Mouse (Mus musculus): ENCODE results near the gene Zfp467. TPM values are rescaled to one million over a fixed set of nuclear protein-coding genes. Genes with fewer than 3 reads are reported as not detected.

Gene Zfp467
- total RNA-seq, 2 experiments from 2014 or later, result 10.2 to 11.3 TPM

DNA sequence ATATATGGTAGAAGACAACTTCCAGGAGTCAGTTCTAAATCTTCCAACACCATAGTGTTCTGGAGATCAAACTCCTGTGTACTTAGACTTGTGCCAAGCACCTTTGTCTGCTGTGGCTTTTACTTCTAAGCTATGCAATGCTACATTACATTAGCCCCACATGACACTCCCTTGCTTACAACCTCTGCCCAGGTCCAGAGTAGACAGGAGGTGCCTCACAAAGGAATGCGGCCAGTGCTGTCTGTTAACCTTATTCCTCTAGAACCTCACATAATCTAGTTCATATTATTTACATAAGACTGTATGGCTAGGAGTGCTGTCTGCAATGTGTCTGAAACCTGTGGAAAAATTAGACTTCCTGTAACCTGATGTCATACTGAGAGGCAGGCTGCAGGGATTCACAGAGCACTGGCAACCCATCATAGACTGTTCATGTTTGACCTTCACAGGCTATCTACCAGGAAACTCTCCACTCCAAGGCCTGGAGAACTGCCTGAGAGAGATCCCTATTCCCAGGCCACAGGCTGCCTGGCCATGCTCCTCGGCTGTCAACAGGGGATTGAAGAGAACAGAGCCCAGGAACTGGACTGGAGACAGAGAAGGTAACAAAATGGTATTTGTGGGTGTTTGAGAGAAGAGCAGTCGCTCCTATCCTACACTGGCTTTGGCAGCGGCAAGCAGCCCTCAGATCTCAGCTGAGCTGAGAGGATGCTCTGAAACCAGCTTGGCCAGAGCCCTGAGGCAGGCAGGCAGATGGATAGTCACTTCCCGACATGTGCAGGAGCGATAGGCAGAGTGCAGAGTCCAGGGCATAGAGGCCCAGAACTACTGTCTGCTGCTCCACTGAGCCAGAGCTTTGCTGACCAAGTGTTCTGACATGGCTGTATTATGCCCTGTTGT, 34.2 kb downstream of the Zfp467 start:
- peak; percentile 58 to 70 for DNase-seq

DNA sequence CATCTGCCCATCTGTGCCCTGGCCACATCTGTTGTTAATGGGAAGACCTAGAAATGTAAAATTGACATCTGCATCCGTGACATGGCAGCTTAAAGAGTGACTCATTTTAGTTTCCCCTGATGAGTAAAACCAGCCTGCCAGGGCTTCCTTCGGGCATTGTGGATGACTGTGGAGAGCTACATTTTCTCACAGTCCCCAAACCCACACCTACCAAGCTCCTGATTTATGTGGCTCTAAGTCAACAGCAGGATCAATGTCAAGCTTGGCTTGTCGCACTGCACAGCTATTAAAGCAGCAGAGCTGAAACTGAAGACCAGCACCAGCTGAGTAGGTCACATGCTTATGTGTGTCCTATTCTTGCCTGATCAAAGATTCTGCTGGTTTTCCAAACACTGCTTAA, 35.1 kb downstream of the Zfp467 start:
- no peak for DNase-seq

DNA sequence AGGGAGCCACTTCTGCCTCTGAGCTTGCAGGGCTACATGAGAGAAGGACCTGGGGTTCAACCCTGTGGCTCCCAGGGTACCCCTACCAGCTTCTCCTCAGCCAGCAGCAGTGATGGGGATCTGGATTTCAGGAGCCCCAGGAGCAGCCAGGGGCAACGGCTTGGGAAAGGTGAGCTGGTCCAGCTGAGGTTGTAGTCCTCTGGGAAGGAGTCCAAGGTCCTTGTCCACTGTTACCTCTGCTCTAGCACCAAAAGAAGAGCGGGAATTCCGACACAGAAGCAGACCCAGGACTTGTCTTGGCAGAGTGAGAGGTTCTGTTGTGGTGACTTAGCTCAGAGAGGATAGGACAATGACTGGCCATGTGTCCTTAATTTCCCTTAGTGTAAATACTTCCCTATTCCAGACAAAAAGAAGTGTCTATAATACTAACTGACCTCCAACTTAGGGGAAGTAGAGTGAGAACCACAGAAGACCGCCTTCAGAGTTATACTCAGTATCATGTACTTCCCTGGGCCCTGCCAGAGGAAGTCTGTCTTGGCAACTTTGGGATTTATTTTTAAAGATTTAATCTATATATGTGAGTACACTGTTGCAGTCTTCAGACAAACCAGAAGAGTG, 35.8 kb downstream of the Zfp467 start:
- DNase-seq, result no peak

DNA sequence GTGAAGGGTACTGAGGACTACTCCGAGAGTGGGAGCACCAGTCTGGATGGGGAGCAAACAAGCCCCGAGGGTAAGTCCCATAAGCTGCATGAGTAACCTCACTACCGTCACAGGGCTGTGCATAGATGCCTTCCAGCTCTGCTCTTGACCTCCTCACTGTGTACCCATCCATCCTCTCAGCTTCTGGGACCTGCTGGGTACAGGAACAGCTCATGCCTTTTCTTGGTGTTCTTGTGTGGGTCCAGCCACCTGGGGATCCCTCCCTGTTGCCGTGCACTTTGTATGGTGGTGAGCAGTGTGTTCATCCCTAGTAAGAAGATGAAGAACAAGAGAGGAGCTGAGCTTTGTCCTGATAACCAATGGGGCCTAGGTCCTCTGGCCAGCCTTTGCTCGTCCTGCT, 41.6 kb downstream of the Zfp467 start:
- no peak for DNase-seq

DNA sequence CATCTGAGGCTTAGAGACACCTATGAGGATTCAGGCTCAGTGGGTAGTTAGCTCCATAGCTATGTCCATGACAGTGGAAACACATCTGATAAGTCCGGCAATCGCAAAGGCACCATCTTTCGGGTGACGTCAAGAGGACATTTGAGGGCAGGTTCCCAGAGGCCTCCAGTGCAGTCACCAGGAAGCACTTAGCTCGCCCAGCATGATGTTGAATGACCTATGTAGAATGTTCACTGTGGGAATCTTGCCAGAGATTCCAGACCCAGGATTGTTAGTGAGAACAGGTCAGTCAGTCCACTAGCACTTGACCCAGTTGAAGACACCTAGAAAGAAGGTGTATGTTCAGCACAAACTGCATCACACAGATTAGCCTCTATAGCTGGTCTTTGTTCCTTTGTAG, 45.7 kb downstream of the Zfp467 start:
- peak in 1 of 2 experiments; percentile 21 for DNase-seq

DNA sequence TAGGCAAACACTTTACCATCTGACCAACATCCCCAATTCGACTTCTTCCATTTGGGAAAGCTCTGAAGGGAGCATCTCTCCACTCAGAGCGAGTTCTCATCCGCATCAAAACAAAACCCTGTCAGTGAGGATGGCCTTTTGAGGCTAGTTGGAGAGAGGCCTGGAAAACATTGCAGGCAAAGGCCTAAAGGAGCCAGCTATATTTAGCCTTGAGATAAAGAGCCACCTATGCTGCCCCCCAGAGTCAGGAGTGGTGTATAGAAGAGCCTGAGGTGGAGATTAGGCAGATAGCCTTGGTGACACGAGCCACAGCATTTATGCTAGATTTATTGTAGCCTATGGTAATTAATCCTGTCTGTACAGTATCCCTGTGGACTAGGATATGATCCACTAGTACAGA, 48.3 kb downstream of the Zfp467 start:
- DNase-seq, result peak; percentile 70 to 76

DNA sequence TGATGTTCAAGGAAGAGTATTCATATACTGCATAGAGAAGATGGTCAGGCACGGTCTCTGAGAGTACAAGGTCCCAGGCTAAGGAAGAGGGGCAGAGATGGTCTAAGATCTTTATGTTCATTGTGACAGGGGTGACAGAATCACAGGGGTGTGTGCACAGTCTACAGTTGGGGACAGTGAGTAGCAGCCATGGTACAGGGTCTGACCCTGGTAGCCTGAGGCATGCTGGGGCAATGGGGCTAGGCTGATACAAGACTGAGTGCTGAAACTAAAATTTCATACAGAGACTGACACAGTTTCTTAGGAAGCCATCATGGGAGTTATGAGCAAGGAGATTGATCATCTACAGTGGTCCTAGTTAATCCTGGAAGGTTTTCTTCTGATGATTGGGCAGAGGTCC, 48.9 kb downstream of the Zfp467 start:
- DNase-seq, result peak in 1 of 2 experiments; percentile 30

DNA sequence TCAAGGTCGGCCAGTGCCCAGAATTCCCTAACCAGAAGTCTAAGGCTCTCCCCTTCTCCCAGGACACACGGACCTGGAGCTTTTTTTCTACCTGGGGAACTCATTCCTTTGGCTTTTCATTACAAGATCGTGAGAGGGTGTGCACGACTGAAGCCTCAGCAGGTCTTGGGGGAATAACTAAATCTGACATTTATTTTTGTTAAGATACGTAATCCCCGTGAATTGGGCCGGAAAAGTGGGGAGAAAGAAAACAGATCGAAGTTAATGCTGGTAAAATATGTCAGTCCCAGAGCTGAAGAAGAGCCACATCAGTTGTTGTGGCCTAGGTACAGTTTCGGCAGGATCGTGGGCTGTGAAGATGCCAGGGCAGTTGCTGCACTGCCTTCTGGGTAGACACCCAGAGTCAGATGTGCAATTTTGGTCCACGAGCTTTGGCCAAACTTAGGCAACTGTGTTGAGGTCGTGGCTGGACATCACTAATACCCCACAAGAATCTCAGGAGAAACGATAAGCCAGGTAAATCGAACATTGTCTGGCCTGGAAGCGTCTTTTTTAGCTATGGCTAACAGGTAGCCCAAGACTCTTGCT, 49.5 kb downstream of the Zfp467 start:
- DNase-seq, result no peak

DNA sequence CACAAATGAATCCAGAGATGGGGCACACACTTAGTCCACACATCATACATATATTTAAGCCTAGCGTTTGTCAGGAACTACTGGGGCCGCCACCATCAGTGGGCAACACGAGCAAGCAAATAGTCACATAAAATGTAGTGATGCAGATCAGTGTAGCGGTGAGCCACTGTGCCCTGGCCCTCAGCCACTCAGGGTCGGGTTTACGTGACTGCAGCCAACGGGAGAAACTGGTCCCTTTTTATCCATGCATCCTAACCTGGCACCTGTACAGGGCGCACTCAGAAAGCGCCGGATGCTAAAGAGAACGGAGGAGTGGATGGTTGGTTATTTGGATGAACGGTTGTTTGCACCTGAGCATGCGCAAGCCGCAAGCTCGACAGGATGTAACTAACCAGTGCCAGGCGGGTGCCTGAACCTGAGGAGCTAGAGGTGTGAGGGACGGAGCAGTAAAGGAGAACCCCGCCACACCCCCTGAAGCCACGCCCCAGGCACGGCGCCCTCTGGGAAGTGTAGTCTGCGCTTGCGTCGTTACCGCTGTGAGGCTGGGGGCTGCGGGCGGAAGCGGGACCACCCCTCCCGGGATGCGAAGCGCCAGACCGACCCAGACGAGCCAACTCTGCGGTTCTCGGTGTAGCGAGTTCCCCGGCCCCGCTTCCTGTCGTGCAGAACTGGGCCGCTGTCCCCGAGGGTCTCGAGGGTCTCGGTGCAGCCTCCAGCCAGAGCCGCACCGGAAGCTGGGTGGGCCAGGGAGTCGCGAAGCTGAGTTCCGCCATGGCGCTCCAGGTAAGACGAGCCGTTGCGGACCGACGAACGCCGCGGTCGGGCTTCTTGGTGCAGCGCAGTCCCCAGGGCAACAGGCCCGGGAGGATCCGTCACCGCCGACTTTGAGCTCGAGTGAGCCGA, 50.3 kb downstream of the Zfp467 start, which contains the start of gene Krba1:
Gene Krba1 (plus strand): TSS at position 482 of the 903 bp plus-strand sequence.
- peak; percentile 85 to 91 for DNase-seq

DNA sequence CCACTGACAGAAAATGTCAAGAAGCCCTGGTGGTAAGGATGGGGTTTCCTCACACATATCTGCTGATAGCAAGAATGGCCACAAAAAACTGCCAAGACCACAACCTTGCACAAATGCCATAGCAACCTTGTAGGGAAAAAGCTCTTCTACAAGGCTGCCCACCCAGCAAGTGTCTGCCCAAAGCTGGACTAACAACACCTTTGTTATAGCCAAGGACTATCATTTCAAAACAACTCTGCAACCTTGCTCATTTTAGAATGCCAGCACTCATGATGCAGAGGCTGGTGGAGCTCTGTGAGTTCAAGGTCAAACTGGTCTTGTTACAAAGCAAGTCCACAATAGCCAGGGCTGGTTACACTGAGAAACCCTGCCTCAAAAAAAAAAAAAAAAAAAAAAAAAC, 51.8 kb downstream of the Zfp467 start:
- no peak for DNase-seq

DNA sequence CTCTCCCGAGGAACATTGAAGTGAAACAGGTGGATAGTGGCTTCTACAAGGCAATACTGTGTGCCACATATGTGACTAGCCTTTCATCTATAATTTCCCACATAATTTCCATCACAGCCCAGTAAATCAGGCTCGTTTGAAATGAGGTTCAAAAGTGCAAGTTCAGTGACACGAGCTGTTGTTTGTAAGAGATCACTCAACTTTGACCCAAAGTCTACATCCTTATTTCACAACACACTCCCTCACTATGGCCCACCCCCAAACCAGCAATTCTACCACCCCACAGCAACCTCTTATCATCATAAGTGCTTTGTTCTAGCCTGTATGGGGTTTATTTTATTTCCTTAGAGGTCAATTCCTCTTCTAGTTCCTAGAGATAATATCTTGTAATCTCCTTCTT, 57.4 kb downstream of the Zfp467 start:
- no peak for DNase-seq

Small RNA genes within 50 kb of the gene (microRNA-seq; reads per million reads assigned to microRNA genes)
- gene Gm24325, result 0 reads per million in 2 experiments

Other genes with a start within 250 kb of the Zfp467 start
- gene Krba1, start 50.2 kb downstream of the Zfp467 start, total RNA-seq (2021), result 10 to 100 TPM; 14.4 to 18.6 TPM
- under 1 TPM; 0.22 to 0.23 TPM for gene Sspo, start 2.4 kb upstream of the Zfp467 start, total RNA-seq (2021)
- gene Atp6v0e2, start 91.8 kb upstream of the Zfp467 start, total RNA-seq (2021), result 10 to 100 TPM; 19.8 to 21.4 TPM
- gene Lrrc61, start 109.0 kb upstream of the Zfp467 start, total RNA-seq (2021), result 10 to 100 TPM; 14.7 to 18.6 TPM
- 10 to 100 TPM; 60.1 to 86.3 TPM for gene Rarres2, start 127.0 kb upstream of the Zfp467 start, total RNA-seq (2021)
- gene Gm45021, start 143.8 kb upstream of the Zfp467 start, total RNA-seq (2021), result not detected
- gene Repin1, start 148.1 kb upstream of the Zfp467 start, total RNA-seq (2021), result 10 to 100 TPM; 32.3 to 32.9 TPM
- gene Gm44965, start 148.1 kb upstream of the Zfp467 start, total RNA-seq (2021), result not detected
- 10 to 100 TPM; 11.8 to 12.3 TPM for gene Zfp775, start 156.2 kb upstream of the Zfp467 start, total RNA-seq (2021)
- under 1 TPM; 0.37 to 0.39 TPM for gene AI854703, start 180.9 kb upstream of the Zfp467 start, total RNA-seq (2021)
- gene Gimap8, start 201.4 kb upstream of the Zfp467 start, total RNA-seq (2021), result 1 to 10 TPM; 7.1 to 7.5 TPM
- gene Gimap9, start 230.3 kb upstream of the Zfp467 start, total RNA-seq (2021), result 1 to 10 TPM; 4.6 to 4.9 TPM
- gene Gimap4, start 238.7 kb upstream of the Zfp467 start, total RNA-seq (2021), result 10 to 100 TPM; 19.3 to 32.9 TPM

Data from heart, adult 18-20 months (tissue).